Mouse (Mus musculus) layer of hippocampus, postnatal 25 days (tissue): Measurements from ENCODE around the gene Dnm3. TPM values are rescaled to one million over a fixed set of nuclear protein-coding genes. Genes with fewer than 3 reads are reported as not detected.

Source experiments
- DNase-seq, 2 experiments: peaks; one replicate each; pipeline ENCODE4 v3.0.0; 2022; ENCODE audit warnings: mixed read lengths in 2 of 2, low spot score in 1 of 2; ENCODE audit errors: extremely low spot score in 1 of 2
- total RNA-seq, 2 experiments: library from RNA; stranded (reverse); gene quantifications; 2 replicates each; pipeline ENCODE4 v1.2.3; 2021

Dnm3 gene
- total RNA-seq, 2 experiments from 2014 or later = 66.1 to 83.0 TPM

GRCm38 (mm10) chr1:162336640-162337039 is 141.2 kb downstream of the Dnm3 start:
- no peak for DNase-seq

DNA sequence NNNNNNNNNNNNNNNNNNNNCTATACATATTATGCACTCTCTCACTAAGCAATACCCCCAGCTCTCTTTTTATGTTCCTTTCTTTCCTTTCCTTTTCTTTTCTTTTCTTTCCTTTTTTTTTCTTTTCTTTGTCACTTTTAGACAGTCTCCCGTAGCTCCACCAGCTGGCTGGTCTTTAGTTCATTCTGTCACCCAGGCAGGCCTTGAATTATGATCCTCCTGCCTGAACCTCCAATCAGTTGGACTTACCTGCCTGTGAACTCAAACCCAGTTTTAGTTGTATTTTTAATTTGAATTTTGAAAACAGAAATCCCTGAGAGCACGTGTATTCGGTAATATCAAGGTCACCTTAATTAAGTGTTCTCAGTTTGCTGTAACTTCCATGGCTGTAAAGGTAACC is 141.6 kb downstream of the Dnm3 start:
- no peak for DNase-seq

GRCm38 (mm10) chr1:162328673-162329072 is 149.2 kb downstream of the Dnm3 start:
- DNase-seq = no peak

DNA sequence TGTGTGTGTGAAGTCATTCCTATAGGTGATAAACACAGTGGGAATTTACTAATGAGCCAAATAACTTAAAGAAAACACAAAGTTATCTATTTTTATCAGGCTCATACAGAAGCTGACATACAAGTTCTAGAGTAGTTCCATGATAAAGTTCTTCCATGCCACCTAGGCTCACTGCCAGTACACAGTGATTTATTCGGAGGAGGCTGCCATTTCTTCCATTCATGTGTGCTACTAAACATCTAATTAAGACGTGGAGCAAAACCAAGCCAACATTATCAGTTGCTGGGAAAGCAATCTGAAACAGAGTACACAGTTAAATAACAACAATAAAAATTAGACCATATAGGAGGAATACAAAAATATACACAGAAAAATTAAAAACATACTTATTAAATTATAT is 150.2 kb downstream of the Dnm3 start:
- DNase-seq = no peak

DNA sequence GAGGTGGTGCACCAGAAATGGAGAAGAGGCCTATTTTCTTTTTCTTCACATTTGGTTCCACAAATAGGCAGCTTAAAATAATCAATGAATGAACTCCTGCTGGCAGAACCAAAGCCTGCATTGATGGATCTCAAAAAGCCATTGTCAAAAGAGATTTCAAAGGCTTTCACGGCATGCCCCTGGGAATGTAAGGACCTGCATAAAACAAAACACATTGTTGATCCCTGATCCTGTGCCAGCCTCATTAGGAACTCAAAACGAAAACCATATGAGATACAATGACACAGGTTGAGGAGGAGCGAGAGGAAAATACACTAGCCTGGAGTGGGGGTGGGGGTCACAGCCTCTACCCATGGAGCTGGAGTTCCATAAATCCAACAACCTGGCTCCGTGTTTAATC is 153.4 kb downstream of the Dnm3 start:
- DNase-seq = no peak

GRCm38 (mm10) chr1:162323142-162323541 is 154.7 kb downstream of the Dnm3 start:
- DNase-seq = no peak

- no peak for DNase-seq
These were observed 164.2 kb downstream of the Dnm3 start for GRCm38 (mm10) chr1:162313451-162314276.

- DNase-seq = no peak
These were observed 165.2 kb downstream of the Dnm3 start for GRCm38 (mm10) chr1:162312621-162313020.

GRCm38 (mm10) chr1:162312152-162312551 is 165.7 kb downstream of the Dnm3 start:
- DNase-seq = no peak

DNA sequence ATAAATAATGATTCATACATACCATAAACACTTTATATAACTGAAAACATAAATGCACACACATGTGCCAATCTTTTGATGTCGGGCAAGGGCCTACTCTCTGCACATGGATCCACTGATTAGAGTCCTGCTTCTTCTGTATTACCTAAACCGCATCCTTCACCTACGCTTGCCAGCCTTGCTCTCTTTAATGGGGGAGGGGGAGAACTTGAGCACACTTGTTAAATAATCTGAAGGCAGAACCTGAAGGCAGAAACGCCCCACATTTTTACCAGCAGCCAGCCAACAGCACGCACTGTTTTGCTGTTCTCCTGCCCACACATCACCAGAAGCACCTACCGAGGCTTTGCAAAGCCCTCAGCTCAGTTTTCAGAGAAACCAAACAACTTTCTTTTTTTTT is 172.6 kb downstream of the Dnm3 start:
- DNase-seq = no peak

DNA sequence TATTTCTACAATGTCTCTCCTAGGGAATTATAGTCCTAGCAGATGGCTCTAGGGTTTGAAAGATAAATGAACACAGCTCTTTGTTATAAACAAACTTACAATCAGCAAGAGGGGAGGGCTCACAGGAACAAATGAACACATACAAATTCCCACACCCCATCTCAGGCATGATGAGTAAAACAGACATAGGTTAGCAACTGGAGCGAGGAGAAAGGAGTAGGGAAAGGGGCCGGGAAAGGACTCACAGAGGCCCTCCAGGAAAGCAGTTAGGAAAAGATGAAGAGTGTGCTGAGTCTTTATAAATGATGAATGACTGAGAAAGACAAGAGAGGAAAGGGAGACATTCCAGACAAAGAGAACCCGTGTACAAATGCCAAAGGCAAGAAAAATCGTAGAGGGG is 175.4 kb downstream of the Dnm3 start:
- no peak for DNase-seq

- DNase-seq = no peak
These were observed 178.1 kb downstream of the Dnm3 start for GRCm38 (mm10) chr1:162299558-162300319.

DNA sequence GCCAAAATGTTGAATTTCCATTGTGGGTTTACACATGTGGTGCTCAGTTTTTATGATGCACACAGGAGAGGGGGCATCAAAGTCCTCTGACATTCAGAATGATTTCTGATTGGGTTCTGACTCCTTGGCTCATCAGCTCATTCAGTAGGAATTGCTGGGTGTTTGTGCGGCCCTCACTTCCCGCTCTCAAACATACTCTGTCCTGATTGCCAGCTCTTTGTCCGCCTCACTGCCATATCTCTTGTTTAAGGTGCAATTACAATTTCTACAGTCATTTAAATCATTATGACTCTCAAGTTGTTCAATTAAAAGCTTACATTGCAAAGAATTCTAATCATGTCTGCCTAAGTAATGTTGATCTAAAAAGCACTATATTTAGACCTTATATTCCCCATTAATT is 179.3 kb downstream of the Dnm3 start:
- DNase-seq = no peak

GRCm38 (mm10) chr1:162295443-162295842 is 182.4 kb downstream of the Dnm3 start:
- DNase-seq = no peak

GRCm38 (mm10) chr1:162294572-162294910 is 183.3 kb downstream of the Dnm3 start:
- no peak for DNase-seq

DNA sequence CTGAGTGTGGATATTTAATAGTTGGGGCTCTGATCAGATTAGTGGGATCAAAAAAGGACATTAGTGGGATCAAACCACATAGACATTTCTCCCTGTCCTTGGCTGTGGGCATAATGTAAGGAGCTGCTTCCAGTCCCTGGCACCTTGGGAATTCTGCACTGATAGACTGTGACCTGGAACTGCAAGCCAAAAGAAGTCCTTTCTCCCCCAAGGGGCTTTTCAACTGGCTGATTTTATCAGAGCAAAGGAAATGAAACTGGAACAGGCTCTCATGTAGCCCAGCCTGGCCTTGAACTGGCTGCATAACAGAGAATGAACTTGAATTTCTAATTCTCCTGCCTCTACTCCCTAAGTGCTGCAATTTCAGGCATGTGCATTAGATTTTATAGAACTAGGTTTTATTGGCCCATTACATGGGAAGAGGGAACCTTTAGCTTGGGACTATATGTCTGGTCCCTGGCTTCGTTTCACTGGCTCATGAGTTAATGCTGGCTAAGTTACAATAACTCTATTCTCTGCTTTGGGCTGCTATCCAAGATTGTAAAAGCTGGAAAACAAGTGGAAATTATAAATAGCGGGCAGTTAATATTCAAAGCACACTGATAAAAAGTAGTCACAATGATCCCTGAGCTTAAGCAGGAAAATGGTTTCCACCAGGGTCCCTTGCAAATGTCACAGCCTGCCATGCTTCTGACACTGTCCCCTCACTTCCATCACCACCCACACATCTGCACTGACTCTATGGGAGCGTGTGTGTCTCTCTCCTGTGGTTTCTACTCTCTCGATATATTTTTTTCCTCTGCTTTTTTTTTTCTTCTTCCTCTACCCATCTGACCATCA is 183.9 kb downstream of the Dnm3 start:
- DNase-seq = no peak

DNA sequence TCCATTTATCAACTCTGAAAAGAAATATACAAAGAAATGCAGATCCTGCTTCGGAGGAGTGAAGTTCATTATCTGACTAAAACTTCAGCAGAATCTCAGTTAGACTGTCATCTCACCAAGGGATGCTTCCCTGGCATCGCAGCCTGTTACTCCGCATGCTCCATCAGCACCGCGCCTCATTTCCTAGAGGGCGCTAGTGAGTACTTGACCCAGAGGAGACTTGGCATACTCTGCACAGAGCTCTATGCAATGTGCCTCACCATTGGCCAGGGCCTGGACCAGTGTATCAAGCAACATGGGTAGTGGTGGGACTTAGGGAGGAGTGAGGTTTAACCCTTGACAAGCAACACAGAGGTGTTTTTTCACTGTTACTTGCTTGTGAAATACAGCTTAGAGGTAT is 190.9 kb downstream of the Dnm3 start:
- DNase-seq = no peak

- DNase-seq = no peak
These were observed 195.9 kb downstream of the Dnm3 start for GRCm38 (mm10) chr1:162281981-162282381.

GRCm38 (mm10) chr1:162280052-162280451 is 197.8 kb downstream of the Dnm3 start:
- DNase-seq = no peak

DNA sequence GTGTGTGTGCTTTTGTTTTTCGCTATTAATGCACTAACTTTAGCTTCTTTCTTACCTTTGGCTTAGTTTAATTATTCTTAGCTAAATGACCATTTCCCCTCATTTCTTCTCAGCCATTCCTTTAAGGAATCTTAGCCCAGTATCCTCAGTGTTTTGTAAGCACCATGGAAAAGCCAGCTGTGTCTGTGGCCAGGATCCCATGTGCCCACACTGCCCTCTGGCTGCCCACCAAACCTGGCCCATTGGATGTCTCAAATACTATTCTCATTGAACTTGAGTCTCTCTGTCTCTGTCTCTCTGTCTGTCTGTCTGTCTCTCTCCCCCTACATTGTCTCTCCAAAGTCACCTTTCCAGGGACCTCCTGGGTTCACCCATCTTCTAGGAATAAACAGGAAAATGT is 201.8 kb downstream of the Dnm3 start:
- no peak for DNase-seq

GRCm38 (mm10) chr1:162274674-162275248 is 203.1 kb downstream of the Dnm3 start:
- DNase-seq = no peak
